Mouse (Mus musculus) C2C12 (cell line): ENCODE data around the gene Rnf32.

Experiments used
- CEBPB ChIP-seq: IDR thresholded peaks from one replicate; pipeline ENCODE4 v1.6.1; 2011; ENCODE audit warnings: low read depth, mild to moderate bottlenecking, control low read depth, moderate library complexity
- CTCF ChIP-seq: IDR thresholded peaks from one replicate; pipeline ENCODE4 v1.5.1; 2011; ENCODE audit not compliant: control insufficient read depth, insufficient read depth, insufficient read length
- MAX ChIP-seq: IDR thresholded peaks from one replicate; pipeline ENCODE4 v1.6.1; 2011; ENCODE audit warnings: mild to moderate bottlenecking, control low read depth
- MYOD1 ChIP-seq: IDR thresholded peaks from one replicate; pipeline ENCODE4 v1.6.1; 2011; ENCODE audit warnings: low read depth; ENCODE audit not compliant: control insufficient read depth, insufficient read length
- USF1 ChIP-seq: IDR thresholded peaks from one replicate; pipeline ENCODE4 v1.6.1; 2011; ENCODE audit warnings: low read depth, mild to moderate bottlenecking, control low read depth, moderate library complexity

DNA sequence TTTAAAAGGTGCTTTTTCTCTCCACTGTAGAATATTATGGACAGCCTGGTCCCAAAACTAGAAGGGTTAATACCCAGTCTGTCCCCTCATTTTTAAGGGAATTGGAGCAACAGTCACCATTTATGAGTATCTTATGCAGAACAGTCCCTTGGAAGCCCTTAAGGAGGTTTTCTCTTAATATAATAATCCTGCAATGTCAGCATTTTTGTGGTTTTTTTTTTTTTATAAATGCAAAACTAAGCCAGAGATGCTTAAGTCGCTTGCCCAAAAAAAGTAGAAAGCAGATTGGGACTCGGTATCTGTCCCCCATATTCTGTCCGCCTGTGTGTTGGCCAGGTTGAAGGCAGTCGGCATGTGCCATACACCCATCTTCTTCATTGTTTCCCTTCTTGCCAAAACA, 1.4 kb downstream of the Rnf32 start:
- no peak for TF ChIP-seq CTCF
- no peak for TF ChIP-seq MYOD1
- no peak for TF ChIP-seq MAX
- TF ChIP-seq CEBPB = no peak
- TF ChIP-seq USF1 = no peak
